Mouse (Mus musculus) hindbrain, embryonic 11.5 days (tissue): Measurements from ENCODE around the gene Vars. TPM values are rescaled to one million over a fixed set of nuclear protein-coding genes. Genes with fewer than 3 reads are reported as not detected.
"Not testable (repeated sequence)": the region's sequence is repeated elsewhere in the genome, so short reads cannot be mapped to it uniquely, and the experiment has no call there.

Source experiments
- ATAC-seq: fragments of 200-750 bp; cut with Nextera tagmentation; 2 replicates; pipeline ENCODE4 v1.8.0; 2017; ENCODE audit warnings: mild to moderate bottlenecking, moderate TSS enrichment, moderate library complexity; ENCODE audit not compliant: low FRiP score
- DNase-seq: peaks from one replicate; pipeline ENCODE4 v3.0.0-alpha.2; 2015; ENCODE audit warnings: low spot score
- H3K27ac ChIP-seq: fragments of 300-500 bp; sonication (generic); 2 replicates; pipeline ENCODE4 v1.5.1; 2014; ENCODE audit warnings: mild to moderate bottlenecking, low read depth, low read length
- H3K27me3 ChIP-seq: fragments of 300-500 bp; sonication (generic); 2 replicates; pipeline ENCODE4 v1.6.1; 2014; ENCODE audit warnings: mild to moderate bottlenecking, low read length, moderate library complexity, mixed read lengths; ENCODE audit not compliant: control insufficient read depth, insufficient read depth
- H3K36me3 ChIP-seq: fragments of 300-500 bp; sonication (generic); 2 replicates; pipeline ENCODE4 v1.6.1; 2014; ENCODE audit warnings: mild to moderate bottlenecking, low read length, moderate library complexity, mixed read lengths; ENCODE audit not compliant: control insufficient read depth, insufficient read depth
- H3K4me1 ChIP-seq: fragments of 300-500 bp; sonication (generic); replicated peaks from 2 replicates; pipeline ENCODE4 v1.6.1; 2014; ENCODE audit warnings: low read length, mixed read lengths; ENCODE audit not compliant: control insufficient read depth, insufficient read depth
- H3K4me2 ChIP-seq: fragments of 300-500 bp; sonication (generic); replicated peaks from 2 replicates; pipeline ENCODE4 v1.6.1; 2014; ENCODE audit warnings: mild to moderate bottlenecking, low read depth, low read length
- H3K4me3 ChIP-seq: fragments of 300-500 bp; sonication (generic); 2 replicates; pipeline ENCODE4 v1.5.1; 2014; ENCODE audit warnings: low read depth, low read length
- H3K9ac ChIP-seq: fragments of 300-500 bp; sonication (generic); 2 replicates; pipeline ENCODE4 v1.6.1; 2014; ENCODE audit warnings: low read depth, low read length
- H3K9me3 ChIP-seq: fragments of 300-500 bp; sonication (generic); 2 replicates; pipeline ENCODE4 v1.6.1; 2016; ENCODE audit warnings: low read length; ENCODE audit not compliant: control insufficient read depth
- WGBS: fragments of 180-500 bp; shearing (Covaris S2); extraction: QIAGEN DNeasy Blood & Tissue Kit; methylation state at CpG from one replicate; pipeline ENCODE4 v1.1.7; 2014; 5-methylcytosine and 5-hydroxymethylcytosine counted together
- polyA plus RNA-seq: library from polyadenylated mRNA; unstranded; fragments of >200 nt; fragmentation: Nextera tagmentation; extraction: Ambion mirVana; gene quantifications from 2 replicates; pipeline ENCODE4 v1.2.1, GENCODE M21; 2014

Gene Vars
- polyA plus RNA-seq, 1 experiment from 2014 or later, result 71.7 TPM

DNA sequence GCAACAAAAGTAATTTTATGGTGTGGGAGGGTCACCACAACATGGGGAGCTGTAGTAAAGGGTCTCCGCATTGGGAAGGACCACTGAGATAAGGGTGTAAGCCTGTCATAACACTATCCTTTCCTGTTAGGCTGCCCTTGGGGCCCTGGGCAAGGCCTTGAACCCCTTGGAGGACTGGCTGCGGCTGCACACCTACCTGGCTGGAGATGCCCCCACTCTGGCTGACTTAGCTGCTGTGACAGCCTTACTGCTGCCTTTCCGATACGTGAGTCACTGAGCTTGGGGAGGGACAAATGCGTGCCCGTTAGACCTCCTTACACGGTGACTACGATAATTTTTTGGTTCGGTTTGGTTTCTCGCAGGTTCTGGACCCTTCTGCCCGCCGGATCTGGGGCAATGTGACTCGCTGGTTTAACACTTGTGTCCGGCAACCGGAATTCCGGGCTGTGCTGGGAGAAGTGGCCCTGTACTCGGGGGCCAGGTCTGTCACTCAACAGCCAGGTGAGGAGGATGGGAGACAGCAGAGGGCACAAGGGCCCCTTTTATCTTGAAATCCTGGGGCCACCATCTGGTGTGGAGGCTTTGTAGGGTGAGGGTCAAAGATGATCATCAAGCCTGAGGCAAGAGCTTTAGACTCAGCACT, 3.4 kb downstream of the Vars start:
- H3K36me3 ChIP-seq, result peaks cover 14% of the 10 kb centered on the region; the same call in 1 of the 2 replicates
- H3K9me3 ChIP-seq, result no peaks in the 10 kb centered on the region
- H3K27me3 ChIP-seq, result no peaks in the 10 kb centered on the region
- DNase-seq, result no peak
- peaks cover 7% of the 10 kb centered on the region for H3K4me1 ChIP-seq
- no peak overlapping the region for H3K4me2 ChIP-seq
- H3K27ac ChIP-seq, result no peak overlapping the region
- 96% methylated on average over 17 of the region's 17 CpGs for WGBS
- H3K9ac ChIP-seq, result no peak overlapping the region
- no peak overlapping the region for H3K4me3 ChIP-seq
- ATAC-seq, result no peak

DNA sequence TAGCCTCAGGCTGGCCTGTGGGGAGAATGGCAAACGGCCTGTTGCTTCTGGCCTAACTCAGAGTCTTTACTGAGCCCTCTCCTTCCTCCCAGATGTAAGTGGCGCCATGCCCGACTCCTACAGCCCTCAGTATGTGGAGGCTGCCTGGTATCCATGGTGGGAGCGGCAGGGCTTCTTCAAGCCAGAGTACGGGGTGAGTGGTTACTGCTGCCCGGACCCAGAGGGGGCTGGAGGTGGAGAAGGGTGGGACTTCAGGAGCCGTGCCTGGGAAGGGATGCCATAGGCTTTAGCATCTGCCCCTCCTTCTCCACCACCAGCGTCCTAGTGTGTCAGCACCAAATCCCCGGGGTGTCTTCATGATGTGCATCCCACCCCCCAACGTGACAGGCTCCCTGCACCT, 4.4 kb downstream of the Vars start:
- no peak overlapping the region for H3K27ac ChIP-seq
- H3K27me3 ChIP-seq, result no peaks in the 10 kb centered on the region
- no peak overlapping the region for H3K4me2 ChIP-seq
- DNase-seq, result no peak
- H3K4me3 ChIP-seq, result no peak overlapping the region
- H3K9me3 ChIP-seq, result no peaks in the 10 kb centered on the region
- H3K36me3 ChIP-seq, result peaks cover 15% of the 10 kb centered on the region; the same call in 1 of the 2 replicates
- no peak for ATAC-seq
- WGBS, result 91% methylated on average over 10 of the region's 10 CpGs
- H3K9ac ChIP-seq, result no peak overlapping the region
- H3K4me1 ChIP-seq, result peaks cover 7% of the 10 kb centered on the region

DNA sequence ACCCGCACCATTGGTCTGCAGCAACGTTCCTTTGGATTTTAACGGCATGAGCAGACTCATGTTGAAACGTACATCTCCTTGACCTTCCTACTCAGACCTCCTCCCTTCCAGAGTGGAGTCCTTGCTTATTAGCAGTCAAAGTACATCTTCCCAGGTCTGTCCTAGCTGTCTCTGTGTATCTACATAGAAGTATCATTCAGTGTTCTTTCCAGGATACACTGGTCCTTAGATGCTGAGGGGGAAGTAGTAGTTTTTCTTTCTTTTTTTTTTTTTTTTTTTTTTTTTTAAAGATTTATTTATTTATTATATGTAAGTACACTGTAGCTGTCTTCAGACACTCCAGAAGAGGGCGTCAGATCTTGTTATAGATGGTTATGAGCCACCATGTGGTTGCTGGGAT, 5.1 kb downstream of the Vars start:
- H3K9me3 ChIP-seq, H3K4me2 ChIP-seq, H3K9ac ChIP-seq, H3K27me3 ChIP-seq, ATAC-seq, H3K4me1 ChIP-seq, DNase-seq, H3K27ac ChIP-seq, H3K4me3 ChIP-seq: not testable (repeated sequence)
- 98% methylated on average over 4 of the region's 5 CpGs for WGBS
- H3K36me3 ChIP-seq, result peaks cover 19% of the 10 kb centered on the region

- DNase-seq, result no peak
- no peak for ATAC-seq
- peaks cover 30% of the 10 kb centered on the region for H3K36me3 ChIP-seq
- H3K4me3 ChIP-seq, result no peak overlapping the region
- no peaks in the 10 kb centered on the region for H3K9me3 ChIP-seq
- H3K4me1 ChIP-seq, result peaks cover 2% of the 10 kb centered on the region; the same call in 1 of the 2 replicates
- no peak overlapping the region for H3K4me2 ChIP-seq
- no peaks in the 10 kb centered on the region for H3K27me3 ChIP-seq
- H3K27ac ChIP-seq, result no peak overlapping the region
- 96% methylated on average over 7 of the region's 7 CpGs for WGBS
- no peak overlapping the region for H3K9ac ChIP-seq
Observed at GRCm38 (mm10) chr17:35007387-35007991, 6.7 kb downstream of the Vars start.

- DNase-seq (no peak), ATAC-seq (no peak)
Observed at GRCm38 (mm10) chr17:35009586-35009985, 8.8 kb downstream of the Vars start.

GRCm38 (mm10) chr17:35011440-35011839, 10.7 kb downstream of the Vars start:
- Histone ChIP-seq H3K27me3 (no peaks in the 10 kb centered on the region), H3K36me3 (peaks cover 37% of the 10 kb centered on the region), H3K9ac (no peak overlapping the region), H3K4me3 (no peak overlapping the region), H3K4me1 (no peaks in the 10 kb centered on the region), H3K9me3 (no peaks in the 10 kb centered on the region), H3K27ac (no peak overlapping the region), H3K4me2 (no peak overlapping the region)
- no peak for ATAC-seq
- 91% methylated on average over 8 of the region's 8 CpGs for WGBS
- no peak for DNase-seq

More at GRCm38 (mm10) chr17:35009586-35009985, 8.8 kb downstream of the Vars start:
- H3K9me3 ChIP-seq, result no peaks in the 10 kb centered on the region
- H3K27ac ChIP-seq, result no peak overlapping the region
- H3K9ac ChIP-seq, result no peak overlapping the region
- H3K36me3 ChIP-seq, result peaks cover 35% of the 10 kb centered on the region
- H3K4me1 ChIP-seq, result no peaks in the 10 kb centered on the region
- H3K27me3 ChIP-seq, result no peaks in the 10 kb centered on the region
- no peak overlapping the region for H3K4me2 ChIP-seq
- 79% methylated on average over 7 of the region's 7 CpGs for WGBS
- no peak overlapping the region for H3K4me3 ChIP-seq

DNA sequence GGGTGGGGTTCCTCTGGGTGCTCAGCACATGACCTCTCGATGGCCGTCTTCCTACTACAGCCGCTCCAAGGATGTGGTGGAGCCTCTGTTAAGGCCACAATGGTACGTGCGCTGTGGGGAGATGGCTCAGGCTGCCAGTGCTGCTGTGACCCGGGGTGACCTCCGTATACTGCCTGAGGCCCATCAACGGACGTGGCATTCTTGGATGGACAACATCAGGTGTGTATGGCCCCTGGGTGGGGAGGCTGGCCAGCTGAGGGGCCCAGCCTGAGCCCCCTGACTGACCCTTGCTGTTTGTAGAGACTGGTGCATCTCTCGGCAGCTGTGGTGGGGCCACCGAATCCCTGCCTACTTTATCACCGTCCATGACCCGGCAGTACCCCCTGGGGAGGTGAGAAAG, 11.6 kb downstream of the Vars start:
- H3K9me3 ChIP-seq, result no peaks in the 10 kb centered on the region
- DNase-seq (no peak), ATAC-seq (no peak)
- no peak overlapping the region for H3K27ac ChIP-seq
- H3K27me3 ChIP-seq, result no peaks in the 10 kb centered on the region
- H3K4me3 ChIP-seq, result no peak overlapping the region
- 86% methylated on average over 13 of the region's 13 CpGs for WGBS
- no peaks in the 10 kb centered on the region for H3K4me1 ChIP-seq
- no peak overlapping the region for H3K9ac ChIP-seq
- H3K36me3 ChIP-seq, result peaks cover 37% of the 10 kb centered on the region
- H3K4me2 ChIP-seq, result no peak overlapping the region

DNA sequence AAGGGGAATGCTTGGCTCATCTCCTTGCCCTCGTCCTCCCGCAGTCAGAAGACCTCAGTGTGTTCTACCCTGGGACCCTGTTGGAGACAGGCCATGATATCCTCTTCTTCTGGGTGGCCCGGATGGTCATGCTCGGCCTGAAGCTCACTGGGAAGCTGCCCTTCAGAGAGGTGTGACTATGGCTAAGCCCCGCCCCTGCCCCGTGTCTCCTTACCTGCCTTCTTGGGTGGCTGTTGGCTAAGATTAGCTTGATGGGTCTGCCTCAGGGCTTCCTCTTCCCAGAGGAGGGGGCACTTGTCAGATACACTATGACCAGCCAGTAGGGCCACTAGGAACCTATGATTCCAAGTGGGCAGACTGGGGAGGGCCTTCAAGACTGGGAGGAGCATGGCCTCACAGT, 12.4 kb downstream of the Vars start:
- H3K9ac ChIP-seq, result no peak overlapping the region
- H3K27me3 ChIP-seq, result no peaks in the 10 kb centered on the region
- H3K27ac ChIP-seq, result no peak overlapping the region
- no peak for DNase-seq
- H3K4me1 ChIP-seq, result no peaks in the 10 kb centered on the region
- ATAC-seq, result no peak
- H3K4me3 ChIP-seq, result no peak overlapping the region
- 85% methylated on average over 6 of the region's 6 CpGs for WGBS
- no peak overlapping the region for H3K4me2 ChIP-seq
- no peaks in the 10 kb centered on the region for H3K9me3 ChIP-seq
- peaks cover 37% of the 10 kb centered on the region for H3K36me3 ChIP-seq

- Histone ChIP-seq H3K4me2 (no peak overlapping the region), H3K36me3 (peaks cover 34% of the 10 kb centered on the region), H3K9ac (no peak overlapping the region), H3K27me3 (no peaks in the 10 kb centered on the region), H3K4me3 (no peak overlapping the region), H3K9me3 (no peaks in the 10 kb centered on the region), H3K27ac (no peak overlapping the region), H3K4me1 (no peaks in the 10 kb centered on the region)
- ATAC-seq (no peak), DNase-seq (no peak)
- 90% methylated on average over 16 of the region's 16 CpGs for WGBS
Observed at GRCm38 (mm10) chr17:35015296-35015695, 14.5 kb downstream of the Vars start.
